Mouse (Mus musculus): ENCODE data around the gene Spdye4c.

The Spdye4c gene

GRCm38 (mm10) chr2:128568490-128568889 lies 22.5 kb upstream of the Spdye4c start:
- TF ChIP-seq GATA4 (IDR thresholded peaks at IDR 0.05; ENCODE audit: insufficient replicate concordance, low read length): no peak

GRCm38 (mm10) chr2:128571001-128571400 lies 20.0 kb upstream of the Spdye4c start:
- TF ChIP-seq GATA4 (IDR thresholded peaks at IDR 0.05; ENCODE audit: insufficient replicate concordance, low read length): no peak

- TF ChIP-seq GATA4 (IDR thresholded peaks at IDR 0.05; ENCODE audit: insufficient replicate concordance, low read length): peak; percentile 51; the same call in 1 of the 2 replicates
Measured at GRCm38 (mm10) chr2:128572726-128573624, 18.0 kb upstream of the Spdye4c start.

GRCm38 (mm10) chr2:128582881-128583280 lies 8.1 kb upstream of the Spdye4c start:
- no peak for TF ChIP-seq GATA4 (IDR thresholded peaks at IDR 0.05; ENCODE audit: insufficient replicate concordance, low read length)

- no peak for TF ChIP-seq GATA4 (IDR thresholded peaks at IDR 0.05; ENCODE audit: insufficient replicate concordance, low read length)
Measured at GRCm38 (mm10) chr2:128592301-128592700, 1.3 kb downstream of the Spdye4c start.

GRCm38 (mm10) chr2:128601534-128601933 lies 10.5 kb downstream of the Spdye4c start:
- no peak for TF ChIP-seq GATA4 (IDR thresholded peaks at IDR 0.05; ENCODE audit: insufficient replicate concordance, low read length)

- no peak for TF ChIP-seq GATA4 (IDR thresholded peaks at IDR 0.05; ENCODE audit: insufficient replicate concordance, low read length)
Measured at GRCm38 (mm10) chr2:128609286-128609685, 18.3 kb downstream of the Spdye4c start.

GRCm38 (mm10) chr2:128611178-128611577 lies 20.2 kb downstream of the Spdye4c start:
- no peak for TF ChIP-seq GATA4 (IDR thresholded peaks at IDR 0.05; ENCODE audit: insufficient replicate concordance, low read length)

GRCm38 (mm10) chr2:128612275-128612674 lies 21.3 kb downstream of the Spdye4c start:
- TF ChIP-seq GATA4 (IDR thresholded peaks at IDR 0.05; ENCODE audit: insufficient replicate concordance, low read length): 0 out of 2 replicates have a peak, but pooled peaks have one; percentile 16

- no peak for TF ChIP-seq GATA4 (IDR thresholded peaks at IDR 0.05; ENCODE audit: insufficient replicate concordance, low read length)
Measured at GRCm38 (mm10) chr2:128613365-128613764, 22.4 kb downstream of the Spdye4c start.

- no peak for TF ChIP-seq GATA4 (IDR thresholded peaks at IDR 0.05; ENCODE audit: insufficient replicate concordance, low read length)
Measured at GRCm38 (mm10) chr2:128615366-128615765, 24.4 kb downstream of the Spdye4c start.

GRCm38 (mm10) chr2:128620578-128620977 lies 29.6 kb downstream of the Spdye4c start:
- TF ChIP-seq GATA4 (IDR thresholded peaks at IDR 0.05; ENCODE audit: insufficient replicate concordance, low read length): no peak
